Mouse (Mus musculus): Measurements from ENCODE around the gene Acy3. TPM values are rescaled to one million over a fixed set of nuclear protein-coding genes. Genes with fewer than 3 reads are reported as not detected.

Acy3 gene
- polyA plus RNA-seq, 1 experiment from 2014 or later = 2.8 TPM

DNA sequence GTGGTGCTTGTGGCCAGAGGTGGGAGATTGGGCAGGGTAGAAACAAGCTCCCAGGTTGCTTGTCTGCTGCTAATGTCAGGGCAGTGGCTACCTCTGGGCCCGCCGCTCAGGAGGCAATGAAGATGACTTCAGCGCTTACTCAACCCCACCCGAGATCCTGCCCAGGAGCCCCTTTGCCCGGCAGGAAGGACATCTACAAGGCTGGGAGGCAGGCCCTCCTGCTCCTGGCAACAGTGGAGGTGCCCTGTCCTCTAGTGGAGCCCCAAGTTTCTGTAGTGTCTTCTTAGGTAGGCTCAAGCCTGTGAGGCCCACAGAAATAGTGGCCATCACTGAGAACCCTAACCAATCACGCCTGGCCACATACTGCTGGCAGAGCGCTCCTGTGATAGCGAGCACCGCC, 18.7 kb downstream of the Acy3 start:
- 89% methylated on average over 9 of the region's 9 CpGs for WGBS
- Histone ChIP-seq H3K27ac (replicated peaks) (no peak overlapping the region), H3K27me3 (replicated peaks) (no peaks in the 10 kb centered on the region), H3K4me2 (no peak overlapping the region), H3K4me3 (replicated peaks) (no peak overlapping the region), H3K9ac (replicated peaks) (no peak overlapping the region), H3K36me3 (peaks cover 44% of the 10 kb centered on the region), H3K9me3 (replicated peaks) (no peaks in the 10 kb centered on the region), H3K4me1 (peaks cover 13% of the 10 kb centered on the region)
- ATAC-seq (ENCODE audit: low FRiP score) = no peak

DNA sequence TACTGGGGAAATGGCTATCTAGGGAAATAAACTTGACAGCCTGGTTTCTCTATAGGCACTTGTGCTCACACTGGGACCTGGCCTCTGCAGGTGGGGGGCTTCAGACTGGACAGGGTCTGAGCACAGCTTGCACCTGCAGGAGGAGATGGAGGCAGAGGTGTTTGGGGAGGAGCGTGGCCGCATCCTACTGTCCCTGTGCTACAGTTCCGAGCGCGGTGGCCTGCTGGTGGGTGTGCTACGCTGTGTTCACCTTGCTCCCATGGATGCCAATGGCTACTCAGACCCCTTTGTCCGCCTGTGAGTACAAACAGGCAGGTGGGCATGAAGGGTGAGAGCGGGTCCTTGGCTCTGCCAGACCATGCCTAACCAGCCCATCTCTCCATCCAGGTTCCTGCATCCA, 19.6 kb downstream of the Acy3 start:
- no peak overlapping the region for H3K4me2 ChIP-seq
- 94% methylated on average over 8 of the region's 8 CpGs for WGBS
- H3K9ac ChIP-seq (replicated peaks) = no peak overlapping the region
- H3K4me1 ChIP-seq = peaks cover 13% of the 10 kb centered on the region
- H3K27me3 ChIP-seq (replicated peaks) = no peaks in the 10 kb centered on the region
- H3K4me3 ChIP-seq (replicated peaks) = no peak overlapping the region
- no peak for ATAC-seq (ENCODE audit: low FRiP score)
- no peak overlapping the region for H3K27ac ChIP-seq (replicated peaks)
- peaks cover 46% of the 10 kb centered on the region for H3K36me3 ChIP-seq
- no peaks in the 10 kb centered on the region for H3K9me3 ChIP-seq (replicated peaks)

DNA sequence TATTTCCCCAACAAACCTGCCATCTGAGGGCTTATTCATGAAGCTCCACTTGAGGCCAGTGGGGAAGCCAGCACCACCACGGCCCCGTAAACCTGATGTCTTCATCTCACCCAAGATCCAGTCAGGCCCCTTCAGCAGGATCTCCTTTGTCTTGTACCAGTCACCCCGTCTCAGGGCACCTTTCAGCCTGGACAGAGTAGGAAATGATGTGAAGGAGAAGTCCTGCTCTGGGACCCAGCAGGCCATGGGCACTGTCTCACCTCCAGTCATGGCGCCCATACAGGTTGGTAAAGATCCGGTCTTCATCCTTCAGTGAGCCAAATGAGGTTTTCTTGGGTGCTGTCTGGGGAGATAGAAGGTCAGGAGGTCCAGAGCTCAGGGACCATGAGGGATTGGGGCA, 24.7 kb downstream of the Acy3 start:
- Histone ChIP-seq H3K27me3 (replicated peaks) (no peaks in the 10 kb centered on the region), H3K9me3 (replicated peaks) (no peaks in the 10 kb centered on the region), H3K4me1 (peaks cover 18% of the 10 kb centered on the region), H3K4me2 (peak overlapping the region; percentile 62), H3K36me3 (peaks cover 44% of the 10 kb centered on the region), H3K9ac (replicated peaks) (no peak overlapping the region), H3K27ac (replicated peaks) (no peak overlapping the region), H3K4me3 (replicated peaks) (no peak overlapping the region)
- no peak for ATAC-seq (ENCODE audit: low FRiP score)
- WGBS = 97% methylated on average over 5 of the region's 5 CpGs

DNA sequence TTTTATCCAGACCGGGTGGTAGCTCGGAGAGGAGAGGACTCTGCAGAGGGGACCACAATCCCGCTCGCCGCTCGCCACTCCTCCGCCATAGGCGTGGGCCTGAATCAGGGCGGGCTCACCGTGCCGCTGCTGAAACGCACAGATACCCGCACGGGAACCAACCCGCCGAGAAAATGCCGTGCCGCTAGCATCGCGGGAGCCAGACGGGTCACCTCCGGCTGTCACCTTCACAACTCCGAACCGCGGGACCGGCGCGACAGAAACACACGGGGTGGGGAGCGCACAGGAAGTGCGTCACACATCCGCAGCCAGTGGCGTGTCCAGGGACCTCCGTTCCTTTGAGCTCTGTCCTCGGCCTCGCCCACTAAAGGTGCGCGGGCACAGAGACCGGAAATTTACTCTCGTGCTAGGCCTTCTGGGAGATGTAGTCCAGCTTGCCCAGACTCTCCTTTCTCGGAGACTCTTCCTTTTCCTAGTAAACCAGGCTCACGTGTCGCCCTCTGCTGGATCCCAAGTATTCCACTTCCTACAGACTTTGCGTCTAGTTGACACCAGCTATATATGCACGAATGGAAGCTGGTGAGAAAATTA, 26.2 kb downstream of the Acy3 start, which contains the start of gene Ndufv1:
Gene Ndufv1 (minus strand): TSS at position 375 of the 591 bp plus-strand sequence.
- under 1% methylated on average over 45 of the region's 45 CpGs for WGBS
- H3K36me3 ChIP-seq = peaks cover 29% of the 10 kb centered on the region
- H3K4me3 ChIP-seq (replicated peaks) = peak within 1 kb of the TSS; percentile 88
- H3K9me3 ChIP-seq (replicated peaks) = no peaks in the 10 kb centered on the region
- peak within 1 kb of the TSS; percentile 62 for H3K4me2 ChIP-seq
- peak within 1 kb of the TSS; percentile 85 for H3K27ac ChIP-seq (replicated peaks)
- H3K9ac ChIP-seq (replicated peaks) = peak within 1 kb of the TSS; percentile 77
- ATAC-seq (ENCODE audit: low FRiP score) = peak; percentile 99
- no peaks in the 10 kb centered on the region for H3K27me3 ChIP-seq (replicated peaks)
- peaks cover 18% of the 10 kb centered on the region for H3K4me1 ChIP-seq

DNA sequence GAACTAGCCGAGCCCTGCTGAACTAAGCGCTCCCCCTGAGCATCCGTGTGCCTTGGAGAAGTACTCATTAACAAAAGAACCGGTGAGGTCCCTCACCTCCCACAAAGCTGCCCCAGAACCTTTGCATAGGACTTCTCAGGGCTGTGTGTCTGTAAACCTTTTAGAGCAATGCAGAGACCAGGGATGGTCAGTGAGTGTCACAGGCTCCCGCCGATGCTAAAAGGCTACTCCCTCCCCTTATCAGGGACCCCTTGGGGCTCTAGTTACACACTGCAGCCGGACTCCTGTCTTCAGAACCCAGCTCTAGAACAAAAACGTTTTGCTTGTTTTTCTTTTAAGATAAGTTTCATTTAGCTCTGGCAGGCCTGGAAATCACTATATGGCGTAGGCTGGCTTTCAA, 26.7 kb downstream of the Acy3 start:
- no peak overlapping the region for H3K27ac ChIP-seq (replicated peaks)
- peak overlapping the region; percentile 62 for H3K4me2 ChIP-seq
- peaks cover 24% of the 10 kb centered on the region for H3K36me3 ChIP-seq
- WGBS = 27% methylated on average over 9 of the region's 9 CpGs
- peak; percentile 48 for ATAC-seq (ENCODE audit: low FRiP score)
- no peaks in the 10 kb centered on the region for H3K9me3 ChIP-seq (replicated peaks)
- peak overlapping the region; percentile 88 for H3K4me3 ChIP-seq (replicated peaks)
- H3K4me1 ChIP-seq = peaks cover 18% of the 10 kb centered on the region
- 0 out of 2 replicates have a peak overlapping the region, but pooled peaks have one; percentile 18 for H3K9ac ChIP-seq (replicated peaks)
- no peaks in the 10 kb centered on the region for H3K27me3 ChIP-seq (replicated peaks)

DNA sequence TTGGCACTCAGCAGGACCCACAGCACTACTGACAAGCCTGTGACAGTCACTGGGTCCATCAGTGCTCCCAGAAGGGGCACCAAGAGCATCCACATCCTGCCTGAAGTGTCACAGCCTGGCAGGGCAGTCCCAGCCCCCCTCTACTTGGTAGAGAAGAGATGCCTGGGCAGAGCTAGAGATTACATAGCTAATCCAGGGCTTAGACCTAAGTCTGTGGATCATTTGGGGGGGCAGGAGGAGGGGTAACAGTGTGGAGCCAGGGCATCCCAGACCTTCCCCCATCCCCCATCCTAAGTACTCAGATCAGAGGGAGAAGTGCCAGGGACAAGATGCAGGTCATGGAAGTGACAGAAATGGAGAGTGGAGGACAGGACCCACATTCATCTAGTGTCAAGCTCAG, 28.4 kb downstream of the Acy3 start:
- no peaks in the 10 kb centered on the region for H3K27me3 ChIP-seq (replicated peaks)
- H3K9ac ChIP-seq (replicated peaks) = no peak overlapping the region
- H3K4me1 ChIP-seq = peaks cover 21% of the 10 kb centered on the region
- no peak overlapping the region for H3K27ac ChIP-seq (replicated peaks)
- no peak overlapping the region for H3K4me2 ChIP-seq
- H3K9me3 ChIP-seq (replicated peaks) = no peaks in the 10 kb centered on the region
- H3K4me3 ChIP-seq (replicated peaks) = no peak overlapping the region
- no peak for ATAC-seq (ENCODE audit: low FRiP score)
- H3K36me3 ChIP-seq = peaks cover 8% of the 10 kb centered on the region; the same call in 1 of the 2 replicates

DNA sequence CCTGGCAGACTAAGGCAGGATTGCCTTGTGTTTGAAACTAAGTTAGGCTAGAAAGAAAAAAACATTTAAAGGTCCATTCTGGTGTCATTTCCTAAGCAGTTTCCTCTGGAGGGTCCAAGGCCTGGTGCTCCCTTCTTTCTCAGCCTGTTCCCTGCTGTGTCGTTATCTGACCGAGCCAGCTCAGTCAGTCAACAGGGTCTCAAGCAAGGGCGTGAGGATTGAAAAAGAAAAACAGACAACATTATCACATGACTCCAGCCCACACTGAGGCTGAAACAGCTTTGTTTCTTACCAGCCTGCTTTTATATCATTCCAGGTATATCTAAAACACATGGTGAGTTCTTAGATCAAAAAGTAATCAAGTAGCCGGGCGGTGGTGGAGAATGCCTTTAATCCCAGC, 29.3 kb downstream of the Acy3 start:
- ATAC-seq (ENCODE audit: low FRiP score) = no peak
- H3K27me3 ChIP-seq (replicated peaks) = no peaks in the 10 kb centered on the region
- H3K4me1 ChIP-seq = peaks cover 21% of the 10 kb centered on the region
- no peaks in the 10 kb centered on the region for H3K9me3 ChIP-seq (replicated peaks)
- H3K4me3 ChIP-seq (replicated peaks) = no peak overlapping the region
- H3K4me2 ChIP-seq = no peak overlapping the region
- 72% methylated on average over 5 of the region's 5 CpGs for WGBS
- H3K9ac ChIP-seq (replicated peaks) = no peak overlapping the region
- no peak overlapping the region for H3K27ac ChIP-seq (replicated peaks)
- H3K36me3 ChIP-seq = 0 out of 2 replicates have a peak, but pooled peaks cover 4% of the 10 kb centered on the region

DNA sequence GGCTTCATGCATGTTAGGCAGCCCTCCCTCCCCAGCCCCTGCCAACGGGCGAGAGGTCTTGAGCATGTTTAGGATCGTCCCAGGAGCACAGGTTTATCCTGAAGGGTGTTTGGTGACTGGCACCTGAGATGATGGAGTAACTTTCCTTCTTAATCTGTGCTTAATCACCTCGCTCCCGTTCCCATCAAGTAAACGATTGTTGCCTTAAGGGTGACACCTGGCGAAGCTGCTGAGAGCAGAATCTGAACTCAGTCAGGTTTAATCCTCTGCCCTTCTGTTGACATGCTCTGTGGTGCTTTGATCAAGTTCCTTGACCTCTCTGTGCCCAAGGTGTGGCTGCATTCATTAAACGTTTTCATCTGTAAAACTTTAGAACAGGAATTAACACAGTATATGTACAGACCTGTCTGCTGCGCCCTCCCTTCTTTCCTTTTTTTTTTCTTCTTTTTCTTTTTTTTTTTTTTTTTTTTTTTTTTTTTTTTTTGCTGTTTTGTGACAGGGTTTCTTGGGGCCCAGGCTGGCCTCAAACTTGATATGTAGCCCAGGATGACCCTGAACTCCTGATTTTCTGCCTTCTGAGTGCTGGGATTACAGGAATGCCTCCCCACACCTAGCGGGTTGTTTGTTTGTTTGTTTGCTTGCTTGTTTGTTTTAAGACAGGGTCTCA, 31.7 kb downstream of the Acy3 start:
- no peak overlapping the region for H3K4me2 ChIP-seq
- no peak overlapping the region for H3K4me3 ChIP-seq (replicated peaks)
- H3K9me3 ChIP-seq (replicated peaks) = no peaks in the 10 kb centered on the region
- no peaks in the 10 kb centered on the region for H3K36me3 ChIP-seq
- no peak overlapping the region for H3K27ac ChIP-seq (replicated peaks)
- WGBS = 74% methylated on average over 10 of the region's 10 CpGs
- ATAC-seq (ENCODE audit: low FRiP score) = no peak
- H3K9ac ChIP-seq (replicated peaks) = no peak overlapping the region
- no peaks in the 10 kb centered on the region for H3K27me3 ChIP-seq (replicated peaks)
- peaks cover 6% of the 10 kb centered on the region for H3K4me1 ChIP-seq

DNA sequence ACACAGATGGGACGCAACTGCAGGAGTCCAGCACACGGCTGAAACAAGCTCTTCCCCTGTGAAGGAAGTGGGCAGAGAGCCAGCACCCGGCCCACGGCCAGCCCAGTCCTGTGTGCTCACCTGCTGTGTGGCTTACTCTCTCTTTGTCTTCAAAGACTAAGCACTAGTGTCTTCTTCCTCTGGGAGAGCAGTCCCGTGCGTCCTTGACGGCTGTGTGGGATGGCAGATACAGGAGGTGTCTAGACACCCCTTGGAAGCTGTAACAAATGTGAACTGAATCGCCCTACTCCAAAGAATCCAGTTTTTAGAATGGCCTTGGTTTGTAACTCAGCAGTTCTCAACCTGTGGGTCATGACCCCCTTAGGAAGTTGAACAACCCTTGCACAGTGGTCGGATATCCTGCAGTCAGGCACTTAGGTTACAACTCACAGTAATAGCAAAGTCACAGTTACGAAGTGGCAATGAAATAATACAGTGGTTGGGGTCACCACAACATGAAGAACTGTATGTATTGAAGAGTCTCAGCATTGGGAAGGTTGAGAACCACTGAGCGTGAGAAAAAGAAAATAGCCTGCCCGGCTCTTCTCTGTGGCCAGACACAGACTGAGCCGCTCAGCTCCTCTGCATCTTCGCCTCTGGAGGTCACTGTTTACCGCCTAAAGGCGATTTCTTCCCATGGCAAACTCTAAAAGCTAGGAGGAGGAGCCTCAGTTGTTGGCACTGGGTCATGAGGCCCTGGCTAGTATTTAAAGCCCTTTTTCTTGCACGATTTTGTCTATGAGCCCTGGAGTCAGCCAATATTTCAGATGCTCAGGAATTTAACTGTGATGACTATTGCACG, 32.6 kb downstream of the Acy3 start:
- no peaks in the 10 kb centered on the region for H3K9me3 ChIP-seq (replicated peaks)
- H3K4me2 ChIP-seq = no peak overlapping the region
- no peak overlapping the region for H3K4me3 ChIP-seq (replicated peaks)
- peak; percentile 84 for ATAC-seq (ENCODE audit: low FRiP score)
- 25% methylated on average over 18 of the region's 18 CpGs for whole genome bisulfite sequencing
- H3K27me3 ChIP-seq (replicated peaks) = no peaks in the 10 kb centered on the region
- H3K27ac ChIP-seq (replicated peaks) = no peak overlapping the region
- peaks cover 4% of the 10 kb centered on the region for H3K4me1 ChIP-seq
- no peak overlapping the region for H3K9ac ChIP-seq (replicated peaks)
- no peaks in the 10 kb centered on the region for H3K36me3 ChIP-seq

DNA sequence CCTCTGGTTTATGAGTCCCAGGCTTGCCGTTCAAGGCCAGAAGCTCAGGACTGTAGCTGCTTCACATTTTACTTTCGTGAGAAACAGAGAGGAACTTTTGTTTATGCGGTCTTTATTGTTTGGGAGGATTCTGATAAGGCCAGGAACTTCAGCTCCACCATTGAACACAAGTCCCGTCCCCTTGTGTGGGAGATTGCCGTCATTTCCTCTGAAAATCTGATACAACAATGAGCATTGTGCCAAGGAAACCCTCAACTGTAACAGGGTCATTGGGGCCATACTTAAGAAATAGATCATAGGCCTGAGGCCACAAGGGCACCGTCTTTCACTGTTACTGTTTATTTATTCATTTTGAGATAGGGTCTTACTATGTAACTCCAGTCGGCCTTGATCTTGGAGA, 36.8 kb downstream of the Acy3 start:
- no peak overlapping the region for H3K4me2 ChIP-seq
- 81% methylated on average over 7 of the region's 7 CpGs for WGBS
- H3K27ac ChIP-seq (replicated peaks) = no peak overlapping the region
- H3K4me1 ChIP-seq = peaks cover 4% of the 10 kb centered on the region
- H3K9ac ChIP-seq (replicated peaks) = no peak overlapping the region
- no peaks in the 10 kb centered on the region for H3K9me3 ChIP-seq (replicated peaks)
- H3K36me3 ChIP-seq = no peaks in the 10 kb centered on the region
- no peak for ATAC-seq (ENCODE audit: low FRiP score)
- no peaks in the 10 kb centered on the region for H3K27me3 ChIP-seq (replicated peaks)
- H3K4me3 ChIP-seq (replicated peaks) = no peak overlapping the region

DNA sequence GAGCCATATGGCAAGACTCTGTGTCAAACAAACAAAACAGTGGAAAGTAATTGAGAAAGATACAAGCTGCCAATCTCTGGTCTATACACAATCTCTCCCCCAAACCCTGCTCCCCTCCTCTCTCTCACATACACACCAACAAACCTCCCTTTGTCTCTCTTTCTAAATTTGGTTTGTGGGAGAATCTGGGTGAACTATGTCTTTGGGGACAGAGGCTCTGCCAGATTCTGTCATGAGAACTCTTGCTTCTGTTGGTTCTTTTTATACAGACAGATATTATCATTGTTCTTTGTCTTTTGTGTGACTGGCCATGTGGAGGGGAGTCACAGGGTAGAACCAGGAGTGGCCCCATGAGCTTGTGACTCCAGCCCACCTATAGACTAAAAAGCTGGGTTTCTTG, 41.2 kb downstream of the Acy3 start:
- H3K9ac ChIP-seq (replicated peaks) = no peak overlapping the region
- no peak overlapping the region for H3K4me3 ChIP-seq (replicated peaks)
- no peak overlapping the region for H3K4me2 ChIP-seq
- H3K27me3 ChIP-seq (replicated peaks) = no peaks in the 10 kb centered on the region
- no peak overlapping the region for H3K27ac ChIP-seq (replicated peaks)
- H3K9me3 ChIP-seq (replicated peaks) = no peaks in the 10 kb centered on the region
- H3K4me1 ChIP-seq = no peaks in the 10 kb centered on the region
- H3K36me3 ChIP-seq = no peaks in the 10 kb centered on the region
- no peak for ATAC-seq (ENCODE audit: low FRiP score)

DNA sequence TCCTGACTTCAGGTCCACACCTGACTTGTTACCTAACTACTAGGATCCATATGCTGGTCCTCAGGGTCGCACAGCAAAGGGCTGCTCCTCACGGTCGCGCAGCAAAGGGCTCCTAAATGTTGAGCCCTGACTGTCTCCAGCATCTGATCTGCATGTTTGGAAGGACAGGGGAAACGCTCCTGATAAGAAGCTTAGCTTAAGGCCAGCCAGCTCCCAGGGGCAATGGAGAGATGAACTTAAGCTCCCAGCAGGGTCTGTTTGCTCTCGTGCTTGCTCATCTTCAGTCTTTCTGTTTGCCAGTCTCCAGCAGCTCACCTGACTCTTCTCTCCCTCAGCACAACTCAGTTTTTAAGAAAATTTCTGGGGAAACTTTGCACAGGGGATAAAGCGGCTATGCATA, 46.3 kb downstream of the Acy3 start:
- Histone ChIP-seq H3K27ac (replicated peaks) (no peak overlapping the region), H3K27me3 (replicated peaks) (no peaks in the 10 kb centered on the region), H3K4me3 (replicated peaks) (no peak overlapping the region), H3K9ac (replicated peaks) (no peak overlapping the region), H3K4me2 (no peak overlapping the region), H3K9me3 (replicated peaks) (no peaks in the 10 kb centered on the region), H3K4me1 (peaks cover 14% of the 10 kb centered on the region), H3K36me3 (0 out of 2 replicates have a peak, but pooled peaks cover 2% of the 10 kb centered on the region)
- WGBS = 76% methylated on average over 7 of the region's 7 CpGs
- ATAC-seq (ENCODE audit: low FRiP score) = no peak
